Mouse (Mus musculus): ENCODE measurements around the gene Ttbk1. TPM values are rescaled to one million over a fixed set of nuclear protein-coding genes. Genes with fewer than 3 reads are reported as not detected.

The Ttbk1 gene
- polyA plus RNA-seq, 1 experiment from 2014 or later: 0.18 TPM

Other genes with a start within 250 kb of the Ttbk1 start
- gene Polr1c, start 239.6 kb downstream of the Ttbk1 start, polyA plus RNA-seq (2015; fragmentation: Nextera tagmentation; extraction: Ambion mirVana): 103 and 105 TPM in 2 replicates
- 104 and 110 TPM in 2 replicates for gene Yipf3, start 239.6 kb downstream of the Ttbk1 start, polyA plus RNA-seq (2015; fragmentation: Nextera tagmentation; extraction: Ambion mirVana)
- 0.69 and 1.4 TPM in 2 replicates for gene Lrrc73, start 234.1 kb downstream of the Ttbk1 start, polyA plus RNA-seq (2015; fragmentation: Nextera tagmentation; extraction: Ambion mirVana)
- gene Tjap1, start 204.6 kb downstream of the Ttbk1 start, polyA plus RNA-seq (2015; fragmentation: Nextera tagmentation; extraction: Ambion mirVana): 61.3 and 68.2 TPM in 2 replicates
- 8.8 and 11.0 TPM in 2 replicates for gene Dlk2, start 190.3 kb downstream of the Ttbk1 start, polyA plus RNA-seq (2015; fragmentation: Nextera tagmentation; extraction: Ambion mirVana)
- gene Abcc10, start 159.3 kb downstream of the Ttbk1 start, polyA plus RNA-seq (2015; fragmentation: Nextera tagmentation; extraction: Ambion mirVana): 7.5 and 7.6 TPM in 2 replicates
- gene Zfp318, start 103.9 kb downstream of the Ttbk1 start, polyA plus RNA-seq (2015; fragmentation: Nextera tagmentation; extraction: Ambion mirVana): 14.2 and 15.4 TPM in 2 replicates
- 0.97 and 1.6 TPM in 2 replicates for gene Crip3, start 58.7 kb downstream of the Ttbk1 start, polyA plus RNA-seq (2015; fragmentation: Nextera tagmentation; extraction: Ambion mirVana)
- gene Slc22a7, start 49.2 kb downstream of the Ttbk1 start, polyA plus RNA-seq (2015; fragmentation: Nextera tagmentation; extraction: Ambion mirVana): 0.09 TPM in 1 of 2 replicates, not detected in the other
- 40.4 and 41.7 TPM in 2 replicates for gene Dnph1, start 9.0 kb upstream of the Ttbk1 start, polyA plus RNA-seq (2015; fragmentation: Nextera tagmentation; extraction: Ambion mirVana)
- gene Cul9, start 58.7 kb upstream of the Ttbk1 start, polyA plus RNA-seq (2015; fragmentation: Nextera tagmentation; extraction: Ambion mirVana): 11.3 and 12.4 TPM in 2 replicates
- gene Srf, start 68.5 kb upstream of the Ttbk1 start, polyA plus RNA-seq (2015; fragmentation: Nextera tagmentation; extraction: Ambion mirVana): 5.8 and 7.3 TPM in 2 replicates
- gene Ptk7, start 141.8 kb upstream of the Ttbk1 start, polyA plus RNA-seq (2015; fragmentation: Nextera tagmentation; extraction: Ambion mirVana): 128 and 138 TPM in 2 replicates
- 26.4 and 26.5 TPM in 2 replicates for gene Klc4, start 158.3 kb upstream of the Ttbk1 start, polyA plus RNA-seq (2015; fragmentation: Nextera tagmentation; extraction: Ambion mirVana)
- 104 and 106 TPM in 2 replicates for gene Mrpl2, start 158.6 kb upstream of the Ttbk1 start, polyA plus RNA-seq (2015; fragmentation: Nextera tagmentation; extraction: Ambion mirVana)
- 63.2 and 66.0 TPM in 2 replicates for gene Cul7, start 162.7 kb upstream of the Ttbk1 start, polyA plus RNA-seq (2015; fragmentation: Nextera tagmentation; extraction: Ambion mirVana)
- 67.6 and 73.9 TPM in 2 replicates for gene Rrp36, start 186.7 kb upstream of the Ttbk1 start, polyA plus RNA-seq (2015; fragmentation: Nextera tagmentation; extraction: Ambion mirVana)
- gene Mea1, start 191.1 kb upstream of the Ttbk1 start, polyA plus RNA-seq (2015; fragmentation: Nextera tagmentation; extraction: Ambion mirVana): 157 and 162 TPM in 2 replicates
- gene Klhdc3, start 193.2 kb upstream of the Ttbk1 start, polyA plus RNA-seq (2015; fragmentation: Nextera tagmentation; extraction: Ambion mirVana): 127 and 135 TPM in 2 replicates
- 94.0 and 103 TPM in 2 replicates for gene Ppp2r5d, start 217.4 kb upstream of the Ttbk1 start, polyA plus RNA-seq (2015; fragmentation: Nextera tagmentation; extraction: Ambion mirVana)
- 26.8 and 27.0 TPM in 2 replicates for gene Pex6, start 223.8 kb upstream of the Ttbk1 start, polyA plus RNA-seq (2015; fragmentation: Nextera tagmentation; extraction: Ambion mirVana)
- gene Gnmt, start 241.5 kb upstream of the Ttbk1 start, polyA plus RNA-seq (2015; fragmentation: Nextera tagmentation; extraction: Ambion mirVana): 0.46 and 0.57 TPM in 2 replicates

Data from limb, embryonic 13.5 days (tissue).